Mouse (Mus musculus) heart, adult 2 months (tissue): ENCODE data around the gene Megf6.

ENCODE experiments used
- CTCF ChIP-seq: fragments of 200-600 bp; IDR thresholded peaks from 2 replicates; pipeline ENCODE4 v1.8.1; 2022; ENCODE audit warnings: antibody characterized with exemption, mild to moderate bottlenecking, moderate library complexity
- EP300 ChIP-seq: fragments of 200-500 bp; IDR thresholded peaks from 2 replicates; pipeline ENCODE4 v1.6.1; 2011; ENCODE audit warnings: low read depth, low read length, control low read depth; ENCODE audit not compliant: insufficient read depth
- POLR2A ChIP-seq: fragments of 200-500 bp; IDR thresholded peaks from 2 replicates; pipeline ENCODE4 v1.6.1; 2011; ENCODE audit warnings: mild to moderate bottlenecking, low read depth, low read length, control low read depth; ENCODE audit not compliant: insufficient read depth

DNA sequence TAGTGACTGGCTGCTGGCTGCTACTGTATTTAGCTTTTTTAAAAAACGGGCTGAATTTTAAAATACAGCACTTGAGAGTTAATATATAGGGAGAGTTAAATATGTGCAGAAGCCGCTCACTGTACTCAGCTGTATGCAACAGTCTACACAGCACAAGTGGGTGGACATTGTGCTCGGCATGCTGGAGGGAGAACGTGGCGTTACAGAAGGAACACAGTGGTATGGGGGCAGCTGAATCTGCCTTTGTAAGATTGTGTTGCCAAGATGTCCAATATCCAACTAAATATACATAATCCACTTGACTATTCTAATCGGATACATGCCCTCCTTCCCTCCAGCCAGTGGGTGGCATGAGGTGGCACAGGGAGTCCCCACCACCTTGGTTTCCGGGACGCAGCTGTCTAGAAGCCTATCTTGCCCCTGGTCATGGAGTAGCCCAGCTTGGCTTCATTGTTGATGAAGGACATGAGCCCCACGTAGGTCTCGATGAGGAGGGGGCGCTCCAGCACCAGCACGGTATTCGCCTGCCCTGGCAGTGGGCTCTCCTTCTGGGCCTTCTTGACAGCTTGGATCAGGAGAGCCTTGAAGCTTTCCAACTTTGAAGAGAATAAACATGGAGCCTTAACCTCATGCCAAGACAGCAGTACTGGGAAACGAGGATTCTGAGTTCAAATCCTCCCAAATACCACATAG, 12.4 kb upstream of the Megf6 start:
- TF ChIP-seq POLR2A (no peak), CTCF (no peak), EP300 (no peak)
